Mouse (Mus musculus) lung, postnatal 0 days (tissue): ENCODE measurements around the gene Tmem88b.

Experiments used
- CTCF ChIP-seq: IDR thresholded peaks from 2 replicates; pipeline ENCODE4 v1.5.1; 2016; ENCODE audit warnings: antibody characterized with exemption, mild to moderate bottlenecking
- EP300 ChIP-seq: IDR thresholded peaks from 2 replicates; pipeline ENCODE4 v1.6.1; 2016; ENCODE audit warnings: antibody characterized with exemption, mild to moderate bottlenecking, control low read depth

DNA sequence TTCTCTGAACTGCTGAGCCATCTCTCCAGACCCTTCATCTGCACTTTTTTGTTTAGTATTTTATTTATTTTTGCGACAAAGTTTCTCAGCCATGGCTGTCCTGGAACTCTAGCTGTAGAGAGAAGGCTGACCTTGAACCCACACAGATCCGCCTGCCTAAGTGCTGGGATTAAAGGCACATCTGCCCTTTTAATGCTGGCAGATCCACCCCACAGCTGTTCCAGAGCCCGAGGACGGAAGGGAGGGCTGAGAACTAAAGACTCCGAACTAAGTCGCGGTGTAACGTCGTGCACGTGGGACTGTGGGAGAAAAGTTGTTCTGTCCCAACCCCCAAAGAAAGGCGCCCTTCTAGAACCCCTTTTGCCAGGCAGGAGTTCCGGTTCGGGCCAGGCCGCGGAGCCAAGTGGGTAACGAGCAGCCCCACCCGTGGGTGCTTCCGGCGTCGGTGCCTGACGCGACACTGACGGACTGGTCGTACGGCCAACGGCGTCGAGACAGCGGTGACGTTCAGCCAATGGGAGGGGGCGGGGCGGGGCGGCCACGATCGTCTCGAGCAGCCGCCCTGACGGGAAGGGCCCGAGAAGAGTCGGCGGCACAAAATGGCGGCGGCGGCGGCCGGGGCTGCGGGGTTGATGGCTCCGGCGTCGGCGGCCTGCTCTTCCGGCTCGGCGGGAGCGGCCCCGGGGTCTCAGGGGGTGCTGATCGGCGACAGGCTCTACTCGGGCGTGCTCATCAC, 26.4 kb upstream of the Tmem88b start, which contains the start of gene Ccnl2:
- TF ChIP-seq EP300 (no peak), CTCF (no peak)
